Mouse (Mus musculus) testis, adult 2 months (tissue): ENCODE results near the gene Hist4h4. TPM values are rescaled to one million over a fixed set of nuclear protein-coding genes. Genes with fewer than 3 reads are reported as not detected.
"Not testable (repeated sequence)": the region's sequence is repeated elsewhere in the genome, so short reads cannot be mapped to it uniquely, and the experiment has no call there.

Experiments used
- H3K27ac ChIP-seq: fragments of 200-500 bp; 2 replicates; pipeline ENCODE4 v1.5.1; 2012; ENCODE audit warnings: low read depth, low read length; ENCODE audit not compliant: control insufficient read depth, insufficient read depth
- H3K27me3 ChIP-seq: fragments of 200-500 bp; 2 replicates; pipeline ENCODE4 v1.6.1; 2012; ENCODE audit warnings: mild to moderate bottlenecking, low read length, moderate library complexity; ENCODE audit not compliant: control insufficient read depth, insufficient read depth
- H3K36me3 ChIP-seq: fragments of 200-500 bp; 2 replicates; pipeline ENCODE4 v1.6.1; 2012; ENCODE audit warnings: mild to moderate bottlenecking, low read length; ENCODE audit not compliant: control insufficient read depth, insufficient read depth
- H3K4me1 ChIP-seq: fragments of 200-500 bp; 2 replicates; pipeline ENCODE4 v1.6.1; 2012; ENCODE audit warnings: low read length; ENCODE audit not compliant: control insufficient read depth, insufficient read depth
- H3K4me3 ChIP-seq: fragments of 200-500 bp; 2 replicates; pipeline ENCODE4 v1.5.1; 2012; ENCODE audit warnings: low read depth, mild to moderate bottlenecking, low read length, moderate library complexity, mixed read lengths; ENCODE audit not compliant: control insufficient read depth
- CTCF ChIP-seq: fragments of 200-500 bp; IDR thresholded peaks from 2 replicates; pipeline ENCODE4 v1.5.1; 2012; ENCODE audit warnings: low read depth, mild to moderate bottlenecking, inconsistent platforms, low read length, moderate library complexity; ENCODE audit not compliant: control insufficient read depth, insufficient read depth, insufficient replicate concordance
- POLR2A ChIP-seq: fragments of 200-500 bp; IDR thresholded peaks from 2 replicates; pipeline ENCODE4 v1.6.1; 2012; ENCODE audit warnings: low read depth, mild to moderate bottlenecking, inconsistent platforms, low read length, moderate library complexity; ENCODE audit not compliant: control insufficient read depth
- polyA plus RNA-seq: library from polyadenylated mRNA; depleted of rRNA; stranded (reverse); fragments of >200 nt; gene quantifications from 2 replicates; pipeline ENCODE4 v1.2.3, GENCODE M21; 2012

Hist4h4 gene
- polyA plus RNA-seq, 1 experiment = 0.96 TPM

DNA sequence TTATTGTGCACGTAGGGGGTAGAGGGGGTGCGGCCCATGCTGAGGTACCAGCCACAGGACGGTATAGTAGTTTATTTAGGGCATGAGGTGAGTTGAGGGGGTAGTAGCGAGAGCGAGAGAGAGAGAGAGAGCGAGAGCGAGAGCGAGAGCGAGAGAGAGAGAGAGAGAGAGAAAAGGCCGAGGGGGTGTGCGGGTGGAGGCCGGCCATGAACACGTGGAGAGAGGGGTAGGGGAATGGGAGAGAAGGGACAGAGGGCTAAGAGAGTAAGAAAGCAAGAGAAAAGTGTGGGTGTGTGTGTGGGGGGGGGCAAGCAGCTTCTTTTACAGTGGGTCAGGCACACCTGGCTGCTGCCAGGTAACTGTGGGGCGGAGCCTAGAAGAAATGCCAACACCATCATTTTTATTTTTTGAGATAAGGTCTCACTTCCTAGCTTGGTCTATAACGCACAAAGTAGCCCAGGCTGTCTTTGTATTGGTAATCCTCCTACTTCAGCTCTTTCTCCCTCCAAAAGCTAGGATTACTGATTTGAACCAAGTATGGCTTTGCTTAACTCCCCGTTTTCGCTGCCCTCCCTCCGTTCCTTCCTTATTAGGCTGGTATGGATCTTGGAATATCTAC, 3.3 kb upstream of the Hist4h4 start:
- no peak for TF ChIP-seq POLR2A
- TF ChIP-seq CTCF = no peak
- H3K4me1 ChIP-seq = peaks cover 14% of the 10 kb centered on the region
- H3K4me3 ChIP-seq = peak overlapping the region; percentile 63
- no peaks in the 10 kb centered on the region for H3K27me3 ChIP-seq
- H3K27ac ChIP-seq = peak overlapping the region; percentile 24
- no peaks in the 10 kb centered on the region for H3K36me3 ChIP-seq

DNA sequence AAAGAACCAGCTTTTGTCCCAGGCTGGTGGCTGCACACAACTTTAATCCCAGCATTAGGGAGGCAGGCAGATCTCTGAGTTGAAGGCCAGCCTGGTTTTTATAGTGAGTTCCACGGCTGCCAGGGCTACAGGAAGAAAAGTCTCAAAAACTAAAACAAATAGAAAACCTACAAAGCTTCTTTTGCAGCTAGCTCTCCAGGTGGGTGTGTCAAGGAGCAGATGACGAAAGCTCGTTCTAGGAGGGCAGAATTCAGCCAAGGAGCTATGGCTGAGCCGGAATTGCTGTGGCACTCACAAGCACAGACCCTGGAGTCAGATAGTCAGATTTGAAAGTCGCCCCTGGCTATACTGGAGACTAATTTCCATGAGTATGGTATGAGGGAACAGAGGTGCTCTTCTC, 2.6 kb upstream of the Hist4h4 start:
- Histone ChIP-seq H3K27me3 (no peaks in the 10 kb centered on the region), H3K4me1 (peaks cover 14% of the 10 kb centered on the region), H3K27ac (no peak overlapping the region), H3K4me3 (no peak overlapping the region), H3K36me3 (no peaks in the 10 kb centered on the region)
- TF ChIP-seq POLR2A (no peak), CTCF (no peak)

DNA sequence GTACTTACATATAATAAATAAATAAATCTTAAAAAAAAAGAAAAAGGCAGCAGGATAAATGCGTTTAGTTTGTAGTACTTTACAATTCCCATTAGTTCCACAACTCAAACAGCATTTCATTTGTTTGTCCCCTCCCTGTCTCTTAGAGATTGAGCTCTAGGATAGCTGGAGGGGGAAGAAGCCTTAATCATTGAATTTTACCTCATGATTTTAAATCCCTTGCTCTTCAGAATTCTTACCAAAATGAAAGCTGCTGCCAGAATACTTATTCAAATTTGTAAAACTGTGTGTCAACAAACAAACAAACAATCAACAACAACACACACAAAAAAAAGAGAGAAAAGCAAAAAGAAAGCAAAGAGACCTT, 1.2 kb upstream of the Hist4h4 start:
- no peak overlapping the region for H3K4me3 ChIP-seq
- TF ChIP-seq POLR2A (no peak), CTCF (no peak)
- no peaks in the 10 kb centered on the region for H3K27me3 ChIP-seq
- H3K4me1 ChIP-seq = peaks cover 14% of the 10 kb centered on the region
- H3K27ac ChIP-seq = no peak overlapping the region
- H3K36me3 ChIP-seq = no peaks in the 10 kb centered on the region

DNA sequence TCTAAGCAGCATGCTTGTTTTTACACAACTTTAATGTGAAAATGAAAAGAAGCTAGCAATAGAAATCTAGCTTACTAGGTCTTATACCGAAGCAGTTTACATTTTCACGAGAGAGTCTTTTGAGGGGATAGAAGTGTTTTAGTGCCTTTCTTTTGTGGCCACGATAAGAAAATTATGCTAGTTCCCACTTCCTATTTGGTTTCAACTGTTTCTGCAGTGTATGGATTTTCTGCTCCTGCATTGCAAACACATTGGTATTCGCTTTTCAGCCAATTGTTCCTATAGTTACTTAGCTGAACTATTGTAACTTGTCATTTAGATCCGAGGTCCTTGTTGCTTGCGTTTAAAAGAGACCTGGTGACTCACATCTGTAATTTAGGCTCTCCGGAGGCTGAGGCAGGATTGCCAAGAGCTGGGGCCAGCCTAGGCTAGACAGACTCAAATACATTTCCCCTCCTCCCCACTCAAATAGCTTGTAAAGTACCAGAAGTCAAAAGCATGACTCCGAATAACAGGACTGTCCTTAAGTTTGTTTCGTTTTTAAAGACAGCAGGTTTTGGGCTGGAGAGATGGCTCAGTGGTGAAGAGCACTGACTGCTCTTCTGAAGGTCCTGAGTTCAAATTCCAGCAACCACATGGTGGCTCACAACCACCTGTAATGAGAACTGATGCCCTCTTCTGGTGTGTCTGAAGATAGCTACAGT, 642 bp upstream of the Hist4h4 start:
- no peak overlapping the region for H3K4me3 ChIP-seq
- H3K4me1 ChIP-seq = peaks cover 14% of the 10 kb centered on the region
- no peaks in the 10 kb centered on the region for H3K27me3 ChIP-seq
- H3K36me3 ChIP-seq = no peaks in the 10 kb centered on the region
- TF ChIP-seq POLR2A = no peak
- TF ChIP-seq CTCF = no peak
- peak overlapping the region; percentile 55; the same call in 1 of the 2 replicates for H3K27ac ChIP-seq

DNA sequence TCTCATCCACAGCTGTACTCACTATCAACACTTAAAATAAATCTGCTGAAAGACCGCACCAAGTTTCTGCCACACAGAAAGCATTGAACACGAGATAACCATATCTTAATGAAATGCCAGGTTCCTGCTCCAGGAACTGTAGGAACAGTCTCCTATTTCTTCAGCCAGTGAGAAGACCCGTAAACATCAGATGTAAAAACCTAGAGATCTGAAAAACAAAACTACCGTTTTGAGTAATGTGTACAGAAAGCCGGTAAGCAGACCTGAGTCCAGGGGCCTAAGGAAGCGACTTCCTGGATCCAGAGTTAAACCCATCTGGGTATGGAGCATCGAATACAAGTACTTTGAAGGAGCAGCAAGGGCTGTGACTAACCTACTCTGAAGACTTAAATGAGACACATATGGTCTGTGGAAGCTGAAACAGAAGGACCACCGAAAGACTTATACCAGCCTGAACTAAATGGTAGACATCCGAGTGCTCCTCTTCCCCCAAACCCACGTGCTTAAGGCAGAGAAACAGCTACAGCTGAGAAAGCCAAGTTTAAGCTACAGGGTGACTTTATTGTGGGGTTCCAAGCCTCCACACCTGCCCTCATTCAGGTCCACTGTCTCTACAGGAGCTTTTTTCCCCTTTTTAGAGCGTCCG, 999 bp downstream of the Hist4h4 start:
- H3K4me3 ChIP-seq = peak overlapping the region; percentile 81
- peaks cover 11% of the 10 kb centered on the region for H3K4me1 ChIP-seq
- no peaks in the 10 kb centered on the region for H3K36me3 ChIP-seq
- peak overlapping the region; percentile 92 for H3K27ac ChIP-seq
- no peaks in the 10 kb centered on the region for H3K27me3 ChIP-seq
- TF ChIP-seq POLR2A (no peak), CTCF (no peak)

DNA sequence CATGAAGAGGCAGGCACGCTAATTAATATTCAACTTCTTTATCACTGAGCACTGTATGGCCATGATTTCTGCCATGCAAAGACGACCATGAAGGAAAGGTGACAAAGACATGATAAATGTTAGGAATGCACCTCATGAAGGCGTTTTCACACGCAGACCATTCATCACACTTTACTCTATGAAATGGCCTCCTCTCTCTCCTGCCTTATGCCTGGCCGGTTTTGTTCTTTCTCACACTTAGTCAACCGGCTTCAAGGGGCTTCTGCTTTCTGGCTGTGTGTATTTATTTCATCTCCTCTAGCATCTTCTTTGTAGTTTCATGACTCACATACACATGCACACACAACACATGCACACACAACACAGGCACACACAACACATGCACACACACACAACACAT, 2.9 kb downstream of the Hist4h4 start:
- TF ChIP-seq POLR2A (no peak), CTCF (no peak)
- Histone ChIP-seq H3K4me1 (peaks cover 4% of the 10 kb centered on the region), H3K4me3 (no peak overlapping the region), H3K36me3 (no peaks in the 10 kb centered on the region), H3K27ac (no peak overlapping the region), H3K27me3 (no peaks in the 10 kb centered on the region)

GRCm38 (mm10) chr6:136800710-136801109, 3.5 kb downstream of the Hist4h4 start:
- Histone ChIP-seq H3K27me3 (no peaks in the 10 kb centered on the region), H3K36me3 (no peaks in the 10 kb centered on the region), H3K27ac (no peak overlapping the region), H3K4me3 (no peak overlapping the region), H3K4me1 (peaks cover 4% of the 10 kb centered on the region)
- TF ChIP-seq CTCF = no peak
- no peak for TF ChIP-seq POLR2A

- H3K27me3 ChIP-seq, H3K27ac ChIP-seq, H3K4me1 ChIP-seq, H3K4me3 ChIP-seq, H3K36me3 ChIP-seq: not testable (repeated sequence)
These were observed 6.1 kb downstream of the Hist4h4 start for GRCm38 (mm10) chr6:136797874-136798693.
